Mouse (Mus musculus) lung, postnatal 0 days (tissue): ENCODE data around the gene Gpr150.

Experiments
- CTCF ChIP-seq: IDR thresholded peaks from 2 replicates; pipeline ENCODE4 v1.5.1; 2016; ENCODE audit warnings: antibody characterized with exemption, mild to moderate bottlenecking
- EP300 ChIP-seq: IDR thresholded peaks from 2 replicates; pipeline ENCODE4 v1.6.1; 2016; ENCODE audit warnings: antibody characterized with exemption, mild to moderate bottlenecking, control low read depth

GRCm38 (mm10) chr13:76074323-76074722 lies 17.5 kb upstream of the Gpr150 start:
- no peak for TF ChIP-seq CTCF
- no peak for TF ChIP-seq EP300
